Mouse (Mus musculus) embryonic facial prominence, embryonic 12.5 days (tissue): ENCODE data around the gene Fndc1. TPM values are rescaled to one million over a fixed set of nuclear protein-coding genes. Genes with fewer than 3 reads are reported as not detected.

Source experiments
- ATAC-seq: fragments of 200-750 bp; cut with Nextera tagmentation; 2 replicates; pipeline ENCODE4 v1.8.0; 2017; ENCODE audit not compliant: insufficient number of reproducible peaks, insufficient read depth, low FRiP score, low TSS enrichment
- H3K27ac ChIP-seq: fragments of 300-500 bp; sonication (generic); 2 replicates; pipeline ENCODE4 v1.5.1; 2016; ENCODE audit warnings: mild to moderate bottlenecking
- H3K27me3 ChIP-seq: fragments of 300-500 bp; sonication (generic); 2 replicates; pipeline ENCODE4 v1.6.1; 2016; ENCODE audit warnings: mild to moderate bottlenecking, moderate library complexity
- H3K36me3 ChIP-seq: fragments of 300-500 bp; sonication (generic); 2 replicates; pipeline ENCODE4 v1.6.1; 2016; ENCODE audit warnings: mild to moderate bottlenecking
- H3K4me1 ChIP-seq: fragments of 300-500 bp; sonication (generic); 2 replicates; pipeline ENCODE4 v1.6.1; 2016
- H3K4me2 ChIP-seq: fragments of 300-500 bp; sonication (generic); replicated peaks from 2 replicates; pipeline ENCODE4 v1.6.1; 2016; ENCODE audit warnings: mild to moderate bottlenecking, moderate library complexity
- H3K4me3 ChIP-seq: fragments of 300-500 bp; sonication (generic); 2 replicates; pipeline ENCODE4 v1.5.1; 2016; ENCODE audit warnings: mild to moderate bottlenecking
- H3K9ac ChIP-seq: fragments of 300-500 bp; sonication (generic); 2 replicates; pipeline ENCODE4 v1.6.1; 2016; ENCODE audit warnings: mild to moderate bottlenecking, moderate library complexity
- H3K9me3 ChIP-seq: fragments of 300-500 bp; sonication (generic); 2 replicates; pipeline ENCODE4 v1.6.1; 2016; ENCODE audit warnings: mild to moderate bottlenecking, moderate library complexity
- WGBS: fragments of 180-500 bp; shearing (Covaris S2); methylation state at CpG from one replicate; pipeline ENCODE4 v1.1.7; 2016; 5-methylcytosine and 5-hydroxymethylcytosine counted together
- polyA plus RNA-seq: library from polyadenylated mRNA; unstranded; fragments of >200 nt; fragmentation: Nextera tagmentation; extraction: Ambion mirVana; gene quantifications from 2 replicates; pipeline ENCODE4 v1.2.1, GENCODE M21; 2016

The Fndc1 gene
- polyA plus RNA-seq, 1 experiment from 2014 or later: 10.6 TPM

DNA sequence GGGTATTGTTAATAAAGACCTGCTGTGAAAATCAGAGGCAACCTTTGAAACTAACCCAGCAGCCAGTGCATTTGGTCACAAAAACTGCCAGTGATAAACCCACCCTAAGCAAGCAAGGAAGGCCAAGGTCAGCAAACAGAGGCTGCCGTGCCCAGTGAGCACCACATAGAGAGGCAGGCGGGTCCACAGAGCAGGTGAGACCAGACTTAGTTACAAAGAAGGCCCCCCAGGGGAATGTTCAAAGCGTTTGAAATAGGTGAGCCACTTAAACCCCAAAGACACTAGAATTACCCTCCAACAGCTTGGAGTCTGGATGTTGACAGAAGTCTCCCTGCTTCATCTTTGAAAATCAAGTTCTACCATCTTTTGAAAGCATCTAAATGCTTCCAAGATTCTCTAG lies 12.7 kb downstream of the Fndc1 start:
- Histone ChIP-seq H3K9ac (no peak overlapping the region), H3K9me3 (no peaks in the 10 kb centered on the region), H3K4me3 (no peak overlapping the region), H3K4me1 (no peaks in the 10 kb centered on the region), H3K27me3 (no peaks in the 10 kb centered on the region), H3K27ac (no peak overlapping the region), H3K36me3 (no peaks in the 10 kb centered on the region), H3K4me2 (no peak overlapping the region)
- 53% methylated on average over 3 of the region's 3 CpGs for WGBS
- no peak for ATAC-seq

DNA sequence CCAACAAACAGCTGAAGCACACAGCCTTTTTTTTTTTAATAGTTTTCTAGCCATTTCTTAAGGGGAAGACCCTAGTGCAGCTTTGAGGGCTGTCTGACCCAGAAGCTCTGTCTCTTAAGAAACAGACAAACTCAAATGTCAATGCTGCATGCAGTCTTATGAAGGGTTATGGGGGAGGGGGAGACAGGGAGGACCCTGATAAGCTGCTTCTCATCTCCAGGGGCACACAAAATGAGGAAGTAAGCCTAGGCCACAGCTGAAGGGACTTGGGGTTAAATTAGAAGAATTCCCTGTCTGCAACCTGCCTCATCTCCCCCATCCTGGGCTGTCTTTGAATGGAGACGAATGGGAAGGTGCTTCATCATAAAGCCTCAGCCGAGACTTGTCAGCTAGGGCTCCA lies 19.1 kb downstream of the Fndc1 start:
- Histone ChIP-seq H3K4me1 (0 out of 2 replicates have a peak, but pooled peaks cover 3% of the 10 kb centered on the region), H3K27ac (no peak overlapping the region), H3K27me3 (no peaks in the 10 kb centered on the region), H3K36me3 (no peaks in the 10 kb centered on the region), H3K9me3 (no peaks in the 10 kb centered on the region), H3K9ac (no peak overlapping the region), H3K4me3 (no peak overlapping the region), H3K4me2 (no peak overlapping the region)
- no peak for ATAC-seq
- WGBS: 83% methylated on average over 2 of the region's 2 CpGs

DNA sequence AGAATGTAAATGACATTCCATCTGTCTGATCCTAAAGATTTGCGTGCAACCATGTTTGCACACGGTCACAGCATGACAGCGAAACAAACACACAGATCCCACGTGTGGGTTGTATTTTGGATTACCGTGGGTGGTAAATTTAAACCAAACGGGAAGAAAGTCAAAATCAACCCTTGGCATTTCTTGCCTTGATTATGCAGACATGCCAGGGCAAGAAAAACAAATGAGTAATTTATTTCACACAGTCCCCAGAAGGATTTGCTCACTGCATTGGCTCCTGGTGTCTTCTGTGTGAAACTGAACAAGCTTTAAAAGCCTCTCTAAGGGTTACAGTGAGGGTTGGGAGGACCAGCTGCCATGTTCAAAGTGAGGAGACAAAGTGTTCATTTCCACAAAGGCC lies 22.0 kb downstream of the Fndc1 start:
- no peak for ATAC-seq
- 55% methylated on average over 6 of the region's 6 CpGs for WGBS
- Histone ChIP-seq H3K27ac (no peak overlapping the region), H3K4me2 (no peak overlapping the region), H3K4me1 (0 out of 2 replicates have a peak, but pooled peaks cover 5% of the 10 kb centered on the region), H3K9me3 (no peaks in the 10 kb centered on the region), H3K27me3 (no peaks in the 10 kb centered on the region), H3K36me3 (no peaks in the 10 kb centered on the region), H3K4me3 (no peak overlapping the region), H3K9ac (no peak overlapping the region)

DNA sequence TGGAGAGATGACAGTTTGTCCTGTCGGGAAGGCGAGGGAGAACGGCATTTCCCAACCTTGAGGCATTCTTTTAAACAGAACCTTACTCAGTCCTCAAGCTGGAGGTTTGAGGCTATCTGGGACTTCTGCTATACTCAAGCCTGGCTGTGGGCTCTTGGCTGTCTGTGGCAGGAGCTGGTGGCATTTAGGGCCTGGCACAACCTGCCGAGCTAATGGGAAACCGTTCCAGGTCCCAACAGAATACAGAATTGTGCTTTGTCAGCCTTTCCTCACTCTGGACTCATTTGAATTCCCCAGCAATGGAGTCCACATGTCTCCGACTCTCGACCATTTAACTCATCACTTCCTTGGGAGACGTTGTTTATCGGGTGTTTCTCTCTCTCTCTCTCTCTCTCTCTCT lies 24.6 kb downstream of the Fndc1 start:
- 0 out of 2 replicates have a peak, but pooled peaks cover 5% of the 10 kb centered on the region for H3K4me1 ChIP-seq
- H3K27ac ChIP-seq: 0 out of 2 replicates have a peak overlapping the region, but pooled peaks have one; percentile 2
- 51% methylated on average over 9 of the region's 9 CpGs for WGBS
- no peaks in the 10 kb centered on the region for H3K36me3 ChIP-seq
- H3K9me3 ChIP-seq: no peaks in the 10 kb centered on the region
- H3K4me2 ChIP-seq: no peak overlapping the region
- H3K4me3 ChIP-seq: no peak overlapping the region
- ATAC-seq: no peak
- no peaks in the 10 kb centered on the region for H3K27me3 ChIP-seq
- no peak overlapping the region for H3K9ac ChIP-seq

DNA sequence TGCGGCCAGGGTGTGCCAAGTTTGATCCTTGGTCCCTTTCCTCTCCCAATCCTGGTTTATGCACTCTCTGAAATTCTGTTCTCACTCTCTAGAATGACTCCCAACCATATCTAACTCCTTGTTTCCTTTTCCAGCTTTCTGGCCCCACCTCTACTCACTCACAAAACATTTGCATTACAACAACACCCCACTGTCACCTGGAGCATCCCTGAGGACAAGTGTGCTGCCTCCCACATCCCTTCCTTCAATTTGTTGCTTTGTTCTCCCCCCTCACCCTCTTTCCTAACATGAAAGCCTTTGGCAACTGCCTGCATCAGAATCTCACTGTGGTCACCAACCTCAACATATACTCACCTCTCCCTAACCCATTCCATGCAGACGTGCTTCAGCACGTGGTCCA lies 27.2 kb downstream of the Fndc1 start:
- Histone ChIP-seq H3K9me3 (no peaks in the 10 kb centered on the region), H3K36me3 (no peaks in the 10 kb centered on the region), H3K27me3 (no peaks in the 10 kb centered on the region), H3K4me3 (no peak overlapping the region), H3K27ac (no peak overlapping the region), H3K9ac (no peak overlapping the region), H3K4me2 (no peak overlapping the region), H3K4me1 (0 out of 2 replicates have a peak, but pooled peaks cover 5% of the 10 kb centered on the region)
- ATAC-seq: no peak
- WGBS: 58% methylated on average over 3 of the region's 3 CpGs

DNA sequence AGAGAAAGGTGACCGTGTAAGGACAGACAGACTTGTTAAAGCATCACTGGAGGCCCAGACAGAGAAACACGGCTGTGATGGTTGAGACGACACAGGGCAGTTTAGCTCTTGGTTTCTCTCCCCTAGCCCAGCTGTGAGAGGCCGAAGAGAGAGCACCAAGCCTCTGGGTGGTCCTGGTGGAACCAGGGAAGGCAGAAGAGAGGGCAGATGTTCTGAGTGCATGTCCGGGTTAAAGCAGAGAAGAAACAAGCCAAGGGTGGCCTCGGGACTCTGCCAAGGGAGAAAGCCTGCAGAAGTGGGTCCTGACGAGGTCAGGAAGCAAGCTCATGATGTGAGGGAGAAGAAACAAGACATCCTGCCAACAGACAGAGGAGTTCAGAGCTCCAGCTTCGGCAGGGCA lies 31.5 kb downstream of the Fndc1 start:
- no peaks in the 10 kb centered on the region for H3K27me3 ChIP-seq
- ATAC-seq: no peak
- no peak overlapping the region for H3K4me3 ChIP-seq
- 78% methylated on average over 8 of the region's 8 CpGs for WGBS
- no peak overlapping the region for H3K9ac ChIP-seq
- no peaks in the 10 kb centered on the region for H3K36me3 ChIP-seq
- H3K4me1 ChIP-seq: peaks cover 8% of the 10 kb centered on the region; the same call in 1 of the 2 replicates
- no peak overlapping the region for H3K4me2 ChIP-seq
- H3K27ac ChIP-seq: no peak overlapping the region
- H3K9me3 ChIP-seq: no peaks in the 10 kb centered on the region

DNA sequence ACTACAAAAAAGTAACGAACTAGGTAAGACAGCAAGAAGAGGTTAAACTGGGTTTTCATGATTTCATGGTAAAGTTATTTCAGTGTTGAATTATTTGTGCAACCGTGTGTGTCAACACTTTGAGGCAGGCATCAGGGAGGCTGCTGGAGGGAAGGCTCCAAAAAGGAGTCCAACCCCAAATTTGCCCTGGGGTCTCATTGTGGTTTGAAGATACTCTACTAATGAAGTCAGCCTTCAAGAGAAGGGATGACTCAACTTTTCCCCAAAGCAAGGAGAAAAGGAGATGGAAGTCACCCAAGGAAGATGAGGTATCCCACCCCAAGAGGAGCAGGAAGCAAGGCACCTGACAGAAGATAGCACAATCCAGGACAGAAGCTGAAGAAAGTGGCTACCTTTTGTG lies 31.9 kb downstream of the Fndc1 start:
- H3K36me3 ChIP-seq: no peaks in the 10 kb centered on the region
- H3K9ac ChIP-seq: no peak overlapping the region
- WGBS: 73% methylated on average over 2 of the region's 2 CpGs
- ATAC-seq: no peak
- no peaks in the 10 kb centered on the region for H3K9me3 ChIP-seq
- no peak overlapping the region for H3K4me3 ChIP-seq
- peaks cover 11% of the 10 kb centered on the region; the same call in 1 of the 2 replicates for H3K4me1 ChIP-seq
- no peak overlapping the region for H3K4me2 ChIP-seq
- no peaks in the 10 kb centered on the region for H3K27me3 ChIP-seq
- H3K27ac ChIP-seq: no peak overlapping the region

DNA sequence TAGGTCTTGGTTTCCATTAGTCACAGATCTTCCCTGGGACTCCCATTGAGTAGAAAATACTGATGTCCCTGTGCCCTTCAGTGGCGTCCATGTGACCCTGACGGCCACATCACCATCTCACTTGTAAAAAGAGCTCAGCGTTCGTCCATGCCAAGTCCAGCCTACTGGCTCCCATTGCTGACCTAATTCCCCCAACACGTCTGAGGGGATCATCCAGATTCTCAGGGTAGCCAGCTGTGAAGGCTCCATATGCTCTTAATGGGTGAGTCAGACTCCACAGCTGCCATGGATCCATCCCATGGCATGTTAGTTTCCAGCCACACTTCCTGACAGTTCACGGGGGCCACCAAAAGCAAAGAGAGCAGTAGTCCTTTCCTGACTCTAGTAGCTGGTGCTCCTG lies 33.0 kb downstream of the Fndc1 start:
- no peaks in the 10 kb centered on the region for H3K27me3 ChIP-seq
- H3K4me3 ChIP-seq: no peak overlapping the region
- H3K9ac ChIP-seq: no peak overlapping the region
- H3K36me3 ChIP-seq: no peaks in the 10 kb centered on the region
- no peaks in the 10 kb centered on the region for H3K9me3 ChIP-seq
- 81% methylated on average over 6 of the region's 6 CpGs for WGBS
- no peak overlapping the region for H3K4me2 ChIP-seq
- H3K4me1 ChIP-seq: peaks cover 11% of the 10 kb centered on the region; the same call in 1 of the 2 replicates
- no peak overlapping the region for H3K27ac ChIP-seq
- no peak for ATAC-seq

DNA sequence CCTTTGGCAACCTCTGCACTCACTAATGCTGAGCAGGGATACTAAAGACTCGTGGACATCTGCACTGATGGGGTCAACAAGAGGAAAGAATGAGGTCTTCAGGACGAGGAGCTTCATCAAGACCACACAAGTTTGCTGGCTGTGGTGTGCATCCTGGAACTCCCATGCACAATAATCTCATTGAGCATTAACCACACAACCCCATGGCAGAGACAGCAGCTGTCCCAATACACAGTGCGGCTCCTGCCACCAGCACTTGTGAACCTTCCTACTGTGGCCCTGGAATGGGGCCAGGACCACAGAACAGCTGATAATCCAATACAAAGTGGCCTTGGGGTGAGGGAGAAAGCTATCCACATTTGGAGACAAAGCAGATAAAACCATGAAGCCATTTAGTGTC lies 36.6 kb downstream of the Fndc1 start:
- no peaks in the 10 kb centered on the region for H3K9me3 ChIP-seq
- H3K4me3 ChIP-seq: no peak overlapping the region
- no peaks in the 10 kb centered on the region for H3K36me3 ChIP-seq
- ATAC-seq: no peak
- no peak overlapping the region for H3K4me2 ChIP-seq
- WGBS: 71% methylated on average over 3 of the region's 3 CpGs
- H3K27ac ChIP-seq: peak overlapping the region; percentile 18; the same call in 1 of the 2 replicates
- no peaks in the 10 kb centered on the region for H3K27me3 ChIP-seq
- no peak overlapping the region for H3K9ac ChIP-seq
- H3K4me1 ChIP-seq: peaks cover 11% of the 10 kb centered on the region; the same call in 1 of the 2 replicates

DNA sequence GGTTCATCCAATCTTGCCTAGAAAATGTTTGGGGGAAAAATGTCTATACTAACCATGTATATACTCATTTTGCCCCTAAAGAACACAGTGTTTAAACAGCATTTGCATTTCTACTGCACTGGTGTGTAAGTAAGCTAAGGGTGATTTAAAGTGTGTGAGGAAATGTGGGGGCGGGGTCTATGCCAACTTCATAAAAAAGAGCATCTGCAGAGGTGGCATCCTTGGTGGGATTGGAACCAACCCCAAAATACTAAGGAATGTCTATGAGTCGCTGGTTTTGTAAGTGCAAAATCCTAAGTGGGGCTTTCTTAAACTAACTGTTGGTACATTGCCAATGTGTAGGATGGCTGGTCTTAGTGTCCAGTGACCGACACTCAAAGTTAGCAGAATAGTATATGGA lies 53.0 kb downstream of the Fndc1 start:
- no peaks in the 10 kb centered on the region for H3K4me1 ChIP-seq

DNA sequence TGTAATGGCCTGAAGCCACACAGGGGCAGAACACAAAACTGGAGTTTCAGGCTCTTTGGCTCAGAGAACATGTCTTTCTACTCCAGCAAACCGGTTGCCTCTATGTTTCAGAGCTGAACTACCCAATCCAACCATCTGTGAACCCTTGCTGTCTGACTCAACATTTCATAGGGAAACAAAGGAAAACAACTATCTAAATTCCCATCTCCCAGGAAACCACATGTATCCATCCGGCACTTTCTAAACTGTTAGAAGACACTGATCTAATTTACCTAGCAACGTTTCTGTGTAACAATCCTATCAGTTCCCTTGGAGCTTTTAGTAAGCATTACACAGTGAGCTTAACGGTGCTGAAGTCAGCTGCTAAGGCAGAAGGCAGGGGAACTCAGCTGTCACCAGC lies 67.3 kb downstream of the Fndc1 start:
- Histone ChIP-seq H3K27me3 (no peaks in the 10 kb centered on the region), H3K4me3 (no peak overlapping the region), H3K4me2 (no peak overlapping the region), H3K9me3 (no peaks in the 10 kb centered on the region), H3K27ac (no peak overlapping the region), H3K4me1 (no peaks in the 10 kb centered on the region), H3K9ac (no peak overlapping the region), H3K36me3 (no peaks in the 10 kb centered on the region)
- no peak for ATAC-seq
- WGBS: 81% methylated on average over 4 of the region's 4 CpGs

More for the DNA sequence above, 53.0 kb downstream of the Fndc1 start:
- H3K4me2 ChIP-seq: no peak overlapping the region
- no peak for ATAC-seq
- no peaks in the 10 kb centered on the region for H3K36me3 ChIP-seq
- no peak overlapping the region for H3K9ac ChIP-seq
- H3K4me3 ChIP-seq: no peak overlapping the region
- no peaks in the 10 kb centered on the region for H3K27me3 ChIP-seq
- no peaks in the 10 kb centered on the region for H3K9me3 ChIP-seq
- 82% methylated on average over 3 of the region's 3 CpGs for WGBS
- H3K27ac ChIP-seq: no peak overlapping the region

DNA sequence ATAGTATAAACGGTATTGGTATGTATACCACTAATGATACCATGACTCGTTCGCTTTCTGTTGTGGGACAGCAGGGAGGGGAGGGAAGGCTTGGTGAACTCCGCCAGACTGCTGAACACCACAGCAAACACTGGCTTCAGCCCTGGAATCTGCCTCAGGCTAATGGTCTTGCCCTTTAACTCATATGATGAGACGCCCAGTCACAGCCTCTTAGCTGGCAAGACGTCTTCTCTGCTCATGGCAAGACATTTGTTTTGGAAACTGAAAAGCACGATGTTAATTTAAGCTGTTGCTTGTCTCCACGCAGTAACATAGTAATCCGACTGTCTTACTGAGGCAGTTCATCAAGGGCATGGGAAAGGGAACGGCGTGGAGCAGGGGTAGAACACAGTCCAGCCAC lies 72.1 kb downstream of the Fndc1 start:
- H3K4me1 ChIP-seq: no peaks in the 10 kb centered on the region
- H3K27ac ChIP-seq: no peak overlapping the region
- no peak for ATAC-seq
- no peak overlapping the region for H3K9ac ChIP-seq
- H3K27me3 ChIP-seq: no peaks in the 10 kb centered on the region
- no peak overlapping the region for H3K4me2 ChIP-seq
- H3K9me3 ChIP-seq: no peaks in the 10 kb centered on the region
- no peak overlapping the region for H3K4me3 ChIP-seq
- H3K36me3 ChIP-seq: no peaks in the 10 kb centered on the region
- 79% methylated on average over 11 of the region's 11 CpGs for WGBS

DNA sequence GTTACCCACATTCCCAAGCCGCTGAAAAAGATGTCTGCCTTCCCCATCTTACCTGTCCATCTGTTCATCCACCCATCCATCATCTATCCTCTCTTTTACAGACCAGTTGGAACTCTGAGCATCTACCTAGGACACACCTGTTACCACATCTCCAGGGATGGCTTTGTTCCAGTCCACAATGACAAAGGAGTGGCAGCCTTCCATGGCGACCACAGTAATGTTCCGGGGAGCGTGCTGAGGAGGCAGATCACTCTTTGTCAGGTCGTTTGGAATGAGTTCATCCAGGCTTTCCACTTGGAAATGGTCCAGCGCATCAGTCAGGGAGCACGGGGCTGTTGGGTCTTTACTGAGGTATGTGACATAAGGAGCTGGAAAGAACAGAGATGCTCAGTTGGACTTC lies 73.7 kb downstream of the Fndc1 start:
- no peaks in the 10 kb centered on the region for H3K4me1 ChIP-seq
- ATAC-seq: no peak
- 82% methylated on average over 7 of the region's 7 CpGs for WGBS
- H3K4me3 ChIP-seq: no peak overlapping the region
- no peak overlapping the region for H3K9ac ChIP-seq
- H3K9me3 ChIP-seq: no peaks in the 10 kb centered on the region
- H3K27me3 ChIP-seq: no peaks in the 10 kb centered on the region
- no peak overlapping the region for H3K27ac ChIP-seq
- no peaks in the 10 kb centered on the region for H3K36me3 ChIP-seq
- H3K4me2 ChIP-seq: no peak overlapping the region
